ENCODE assay signal across 13 mouse cellular contexts in the genomic region with DNA sequence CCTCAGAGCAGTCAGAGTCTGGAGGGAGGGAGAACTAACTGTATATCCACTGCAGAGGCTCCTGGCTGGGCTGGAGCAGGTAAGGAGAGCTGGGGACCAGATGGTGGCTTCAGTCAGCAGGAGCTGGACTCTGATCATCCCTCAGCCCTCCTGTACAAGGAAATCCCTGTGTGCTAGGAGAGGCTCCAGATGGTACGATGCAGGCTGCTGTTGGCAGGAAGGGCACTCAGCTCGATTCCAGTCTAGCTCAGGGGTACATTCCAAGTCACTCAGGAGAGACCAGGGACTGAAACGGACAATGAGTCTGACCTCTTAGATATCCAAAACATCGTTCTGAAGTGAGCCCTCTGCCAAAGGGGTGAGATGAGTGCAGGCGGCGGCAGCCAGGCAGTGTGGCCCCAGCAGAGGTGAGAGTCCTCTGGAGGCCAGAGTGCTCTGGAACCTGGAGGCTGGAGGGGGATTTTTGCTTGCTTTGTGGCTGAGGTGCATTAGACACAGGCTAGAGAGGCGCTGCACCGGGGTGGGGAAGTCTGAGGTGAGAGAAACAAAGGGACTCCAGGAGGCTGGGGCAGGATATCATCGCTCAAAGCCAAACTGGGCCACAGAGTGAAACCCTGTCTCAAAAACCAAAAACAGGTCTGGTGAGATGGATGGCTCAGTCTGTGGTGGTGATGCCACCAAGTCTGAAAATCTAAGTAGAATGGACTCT. TPM values are rescaled to one million over a fixed set of nuclear protein-coding genes. Genes with fewer than 3 reads are reported as not detected.
A peak's percentile ranks its signal among the peaks of the same experiment; 100 is the strongest.
DNase-seq lines count a peak whose midpoint lies in the region; ATAC-seq lines count a peak whose summit lies in the region.
"Had no signal": no experiment of that assay in that cellular context is flagged by ENCODE, and none has a peak within 500 bp of the region (broad histone marks: within the 10 kb centered on the region; RNA-seq: fewer than 3 reads in every experiment).

No protein-coding gene starts in this region.

- no peak overlapping the region for H3K4me3 ChIP-seq in liver, embryonic 12.5 days
- H3K4me3 ChIP-seq in heart, embryonic 11.5 days (ENCODE audit: low read depth, low read length), result no peak overlapping the region
- H3K4me3 ChIP-seq: forebrain, embryonic 10.5 days; neural tube, embryonic 12.5 days had no signal

- ATAC-seq in liver, embryonic 12.5 days, result no peak
- ATAC-seq in heart, embryonic 11.5 days (replicated peaks; ENCODE audit: insufficient number of reproducible peaks, low FRiP score, low TSS enrichment), result no peak

- H3K4me2 ChIP-seq in liver, embryonic 12.5 days, result no peak overlapping the region
- H3K4me2 ChIP-seq in heart, embryonic 11.5 days, result no peak overlapping the region
- H3K4me2 ChIP-seq: neural tube, embryonic 12.5 days had no signal

- WGBS in liver, embryonic 12.5 days (ENCODE audit: insufficient replicate concordance), result 78% methylated on average over 9 of the region's 9 CpGs
- 47% methylated on average over 9 of the region's 9 CpGs for WGBS in heart, embryonic 11.5 days (ENCODE audit: insufficient replicate concordance)

- H3K4me1 ChIP-seq in liver, embryonic 12.5 days, result peaks cover 65% of the 10 kb centered on the region
- H3K4me1 ChIP-seq in heart, embryonic 11.5 days (ENCODE audit: control insufficient read depth, insufficient read depth, low read length), result peaks cover 8% of the 10 kb centered on the region; the same call in 1 of the 2 replicates

- H3K9ac ChIP-seq in liver, embryonic 12.5 days, result peak overlapping the region; percentile 51; the same call in 1 of the 2 replicates
- H3K9ac ChIP-seq in heart, embryonic 11.5 days (ENCODE audit: low read depth, low read length), result no peak overlapping the region
- H3K9ac ChIP-seq: neural tube, embryonic 12.5 days had no signal

- peak overlapping the region; percentile 99 for H3K27ac ChIP-seq in liver, embryonic 12.5 days
- no peak overlapping the region for H3K27ac ChIP-seq in heart, embryonic 11.5 days (ENCODE audit: low read depth, low read length)
- H3K27ac ChIP-seq: forebrain, embryonic 10.5 days; neural tube, embryonic 12.5 days had no signal

- no peaks in the 10 kb centered on the region for H3K27me3 ChIP-seq in liver, embryonic 12.5 days (replicated peaks)
- no peaks in the 10 kb centered on the region for H3K27me3 ChIP-seq in heart, embryonic 11.5 days (ENCODE audit: control insufficient read depth, insufficient read depth, low read length)
- H3K27me3 ChIP-seq: neural tube, embryonic 12.5 days had no signal

- DNase-seq in liver, result no peak
- DNase-seq in cerebellum, adult 11 months, result peak; percentile 76
- DNase-seq in cerebellum, postnatal 25 days, result peak; percentile 82 to 83
- DNase-seq in thymus, postnatal 10 days (ENCODE audit: low spot score in 2 of 2), result peak; percentile 29 to 37
- DNase-seq in left cerebral cortex, adult 9 months (ENCODE audit: low spot score in 2 of 2), result no peak
- DNase-seq: adrenal gland, adult 8-10 months; heart, postnatal 4 days; right cerebral cortex, postnatal 4 days had no signal

- no peaks in the 10 kb centered on the region for H3K9me3 ChIP-seq in liver, embryonic 12.5 days (replicated peaks)
- no peaks in the 10 kb centered on the region for H3K9me3 ChIP-seq in heart, embryonic 11.5 days (replicated peaks; ENCODE audit: control insufficient read depth, low read length)
- H3K9me3 ChIP-seq: forebrain, embryonic 10.5 days; neural tube, embryonic 12.5 days had no signal

- no peaks in the 10 kb centered on the region for H3K36me3 ChIP-seq in liver, embryonic 12.5 days
- no peaks in the 10 kb centered on the region for H3K36me3 ChIP-seq in heart, embryonic 11.5 days (ENCODE audit: control insufficient read depth, insufficient read depth, low read length)
- H3K36me3 ChIP-seq: forebrain, embryonic 10.5 days; neural tube, embryonic 12.5 days had no signal

RNA-seq across cellular contexts. Expression of gene Anp32b, which starts 5.3 kb away (rescaled TPM):
- 669 and 722 TPM in 2 replicates for polyA plus RNA-seq in liver, embryonic 12.5 days (2016; fragmentation: Nextera tagmentation; extraction: Ambion mirVana)
- 213 and 243 TPM in 2 replicates for polyA plus RNA-seq in heart, embryonic 11.5 days (2014; fragmentation: Nextera tagmentation; extraction: Ambion mirVana)

RNA-seq across cellular contexts. Expression of gene Hemgn, which starts 32.1 kb away (rescaled TPM):
- polyA plus RNA-seq in liver, embryonic 12.5 days (2016; fragmentation: Nextera tagmentation; extraction: Ambion mirVana), result 425 and 445 TPM in 2 replicates
- polyA plus RNA-seq in heart, embryonic 11.5 days (2014; fragmentation: Nextera tagmentation; extraction: Ambion mirVana), result 64.3 and 76.3 TPM in 2 replicates
- polyA plus RNA-seq: liver, adult 2 months had no signal

RNA-seq across cellular contexts. Expression of gene Nans, which starts 43.7 kb away (rescaled TPM):
- 75.7 and 78.4 TPM in 2 replicates for polyA plus RNA-seq in liver, embryonic 12.5 days (2016; fragmentation: Nextera tagmentation; extraction: Ambion mirVana)
- 75.7 and 84.2 TPM in 2 replicates for polyA plus RNA-seq in heart, embryonic 11.5 days (2014; fragmentation: Nextera tagmentation; extraction: Ambion mirVana)

RNA-seq across cellular contexts. Expression of gene Trmo, which starts 56.2 kb away (rescaled TPM):
- 9.2 and 11.5 TPM in 2 replicates for polyA plus RNA-seq in liver, embryonic 12.5 days (2016; fragmentation: Nextera tagmentation; extraction: Ambion mirVana)
- 8.4 and 11.5 TPM in 2 replicates for polyA plus RNA-seq in heart, embryonic 11.5 days (2014; fragmentation: Nextera tagmentation; extraction: Ambion mirVana)

Comparison
In these comparisons a context has a peak if more than half of its experiments do, and no peak if none do; other contexts are left out.
1. DNase-seq: peak in cerebellum, adult 11 months (single experiment), cerebellum, postnatal 25 days (2 of 2) and thymus, postnatal 10 days (2 of 2); none in liver (single experiment) and left cerebral cortex, adult 9 months (0 of 2).